Mouse (Mus musculus) heart, adult 2 months (tissue): ENCODE data around the gene Gba. TPM values are rescaled to one million over a fixed set of nuclear protein-coding genes. Genes with fewer than 3 reads are reported as not detected.
A peak's percentile ranks its signal among the peaks of the same experiment; 100 is the strongest.

Source experiments
- DNase-seq, 2 experiments: peaks; one replicate each; pipeline ENCODE4 v3.0.0; 2021
- H3K27ac ChIP-seq: fragments of 200-600 bp; 2 replicates; pipeline ENCODE4 v1.8.1; 2022
- H3K27me3 ChIP-seq: fragments of 200-500 bp; 2 replicates; pipeline ENCODE4 v1.6.1; 2012; ENCODE audit warnings: mild to moderate bottlenecking, low read length, inconsistent platforms, mixed read lengths; ENCODE audit not compliant: control insufficient read depth, insufficient read depth
- H3K36me3 ChIP-seq: fragments of 200-500 bp; 2 replicates; pipeline ENCODE4 v1.6.1; 2012; ENCODE audit warnings: low read length, inconsistent platforms; ENCODE audit not compliant: control insufficient read depth, insufficient read depth
- H3K4me1 ChIP-seq: fragments of 200-500 bp; 2 replicates; pipeline ENCODE4 v1.6.1; 2011; ENCODE audit warnings: low read length; ENCODE audit not compliant: control insufficient read depth, insufficient read depth
- H3K4me3 ChIP-seq: fragments of 200-600 bp; 2 replicates; pipeline ENCODE4 v1.8.1; 2022
- H3K79me2 ChIP-seq: fragments of 200-500 bp; replicated peaks from 2 replicates; pipeline ENCODE4 v1.6.1; 2012; ENCODE audit warnings: mild to moderate bottlenecking, inconsistent platforms, low read length, moderate library complexity, mixed read lengths; ENCODE audit not compliant: control insufficient read depth, insufficient read depth
- H3K9ac ChIP-seq: fragments of 200-500 bp; 2 replicates; pipeline ENCODE4 v1.6.1; 2012; ENCODE audit warnings: low read depth, mild to moderate bottlenecking, control low read depth, inconsistent platforms, low read length, mixed read lengths
- CTCF ChIP-seq: fragments of 200-600 bp; IDR thresholded peaks from 2 replicates; pipeline ENCODE4 v1.8.1; 2022; ENCODE audit warnings: antibody characterized with exemption, mild to moderate bottlenecking, moderate library complexity
- EP300 ChIP-seq: fragments of 200-500 bp; IDR thresholded peaks from 2 replicates; pipeline ENCODE4 v1.6.1; 2011; ENCODE audit warnings: low read depth, low read length, control low read depth; ENCODE audit not compliant: insufficient read depth
- POLR2A ChIP-seq: fragments of 200-500 bp; IDR thresholded peaks from 2 replicates; pipeline ENCODE4 v1.6.1; 2011; ENCODE audit warnings: mild to moderate bottlenecking, low read depth, low read length, control low read depth; ENCODE audit not compliant: insufficient read depth
- WGBS: fragments of 180-500 bp; shearing (Covaris S2); methylation state at CpG from one replicate; pipeline ENCODE4 v1.1.7; 2018; 5-methylcytosine and 5-hydroxymethylcytosine counted together
- intact Hi-C: fragments of 180-260 bp; cut with DNase I; formaldehyde crosslinking; loops from one replicate; pipeline ENCODE4 v1.15.1; 2025
- polyA plus RNA-seq: library from polyadenylated mRNA; depleted of rRNA; stranded (reverse); fragments of >200 nt; gene quantifications from 2 replicates; pipeline ENCODE4 v1.2.3, GENCODE M21; 2012
- total RNA-seq, 2 experiments: library from RNA; stranded (reverse); gene quantifications; 2 replicates each; pipeline ENCODE4 v1.2.3; 2021

Gba gene
- total and polyA plus RNA-seq, 3 experiments: 19.9 to 26.3 (median 20.4) TPM

DNA sequence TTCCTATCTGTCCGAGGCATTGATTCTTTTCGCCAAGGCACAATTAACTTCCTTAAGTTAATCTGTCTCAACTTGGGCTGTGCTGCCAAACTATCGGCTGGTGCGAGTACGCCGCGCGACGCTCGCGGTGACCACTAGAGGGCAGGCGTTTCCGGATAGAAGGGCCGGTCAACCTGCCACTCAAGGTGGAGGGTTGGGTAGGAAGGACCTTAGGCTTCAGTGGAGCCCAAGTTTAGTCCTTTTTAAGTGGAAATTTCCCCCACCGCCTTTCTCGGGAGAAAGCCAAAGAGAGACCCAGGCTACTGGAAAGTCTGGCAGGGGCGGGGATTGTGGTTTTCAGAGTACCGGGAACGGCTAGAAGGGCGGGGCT is 25.4 kb downstream of the Gba start:
- H3K36me3 ChIP-seq: no peaks in the 10 kb centered on the region
- TF ChIP-seq CTCF (peak; percentile 98), POLR2A (peak; percentile 63; the same call in 1 of the 2 replicates), EP300 (no peak)
- peak overlapping the region; percentile 71 for H3K9ac ChIP-seq
- no peaks in the 10 kb centered on the region for H3K27me3 ChIP-seq
- H3K79me2 ChIP-seq: no peaks in the 10 kb centered on the region
- peak overlapping the region; percentile 65 for H3K4me3 ChIP-seq
- under 1% methylated on average over 20 of the region's 20 CpGs for WGBS
- intact Hi-C loops: no loop called here
- DNase-seq: peak; percentile 89 to 93
- peak overlapping the region; percentile 87 for H3K27ac ChIP-seq
- no peaks in the 10 kb centered on the region; the same call in 1 of the 2 replicates for H3K4me1 ChIP-seq

DNA sequence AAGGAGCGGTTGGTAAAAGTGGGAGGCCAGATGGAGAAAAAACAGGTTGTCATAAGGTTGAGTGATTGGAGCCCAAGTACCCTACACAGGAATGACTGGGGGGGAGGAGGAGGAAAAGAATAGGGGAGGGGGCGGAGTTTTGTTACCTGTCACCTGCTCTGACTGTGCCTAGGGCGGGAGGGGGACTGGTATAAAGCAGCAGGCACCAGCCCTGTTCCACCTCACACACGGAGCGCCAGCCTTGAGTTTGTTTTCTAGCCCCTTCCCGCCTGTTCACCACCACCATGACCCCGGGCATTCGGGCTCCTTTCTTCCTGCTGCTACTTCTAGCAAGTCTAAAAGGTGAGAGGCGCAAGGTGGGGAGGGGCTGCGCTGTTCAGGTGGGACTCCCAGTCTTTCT is 26.1 kb downstream of the Gba start, which contains the start of gene Muc1:
Gene Muc1 (plus strand): TSS at position 222 of the 400 bp plus-strand sequence.
- H3K27me3 ChIP-seq: no peaks in the 10 kb centered on the region

DNA sequence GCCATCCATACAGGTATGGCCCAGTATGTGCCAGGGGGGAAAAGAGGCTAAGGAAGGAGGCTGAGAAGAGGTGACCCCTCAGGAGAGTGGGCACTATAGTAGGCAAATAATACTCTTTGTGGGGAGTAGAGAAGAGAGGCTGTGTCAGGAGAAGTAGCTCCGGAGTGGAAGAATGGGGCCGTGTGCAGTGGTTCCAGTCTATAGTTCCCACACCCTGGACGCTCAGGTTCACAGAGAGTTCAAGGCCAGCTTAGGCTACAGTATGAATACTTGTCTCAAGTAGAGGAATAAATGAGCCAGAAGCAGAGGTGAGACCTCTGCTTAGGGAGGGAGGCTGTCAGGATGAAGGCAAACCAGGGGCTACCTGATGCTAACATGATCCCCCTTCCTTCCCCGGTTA is 26.5 kb downstream of the Gba start:
- Histone ChIP-seq H3K9ac (no peak overlapping the region), H3K79me2 (no peaks in the 10 kb centered on the region), H3K4me3 (no peak overlapping the region), H3K36me3 (no peaks in the 10 kb centered on the region), H3K27me3 (no peaks in the 10 kb centered on the region), H3K4me1 (peaks cover 1% of the 10 kb centered on the region; the same call in 1 of the 2 replicates), H3K27ac (no peak overlapping the region)
- TF ChIP-seq CTCF: no peak
- DNase-seq: no peak
- WGBS: 74% methylated on average over 4 of the region's 4 CpGs
- intact Hi-C loops: no loop called here

More for the DNA sequence above, 26.1 kb downstream of the Gba start, which contains the start of gene Muc1:
- intact Hi-C loops: no loop called here
- H3K27ac ChIP-seq: peak within 1 kb of the TSS; percentile 87
- H3K79me2 ChIP-seq: no peaks in the 10 kb centered on the region
- WGBS: 46% methylated on average over 10 of the region's 10 CpGs
- TF ChIP-seq POLR2A: no peak
- no peak for TF ChIP-seq CTCF
- no peak for TF ChIP-seq EP300
- peaks cover 1% of the 10 kb centered on the region; the same call in 1 of the 2 replicates for H3K4me1 ChIP-seq
- H3K9ac ChIP-seq: peak within 1 kb of the TSS; percentile 71
- no peaks in the 10 kb centered on the region for H3K36me3 ChIP-seq
- no peak for DNase-seq
- peak within 1 kb of the TSS; percentile 65 for H3K4me3 ChIP-seq

DNA sequence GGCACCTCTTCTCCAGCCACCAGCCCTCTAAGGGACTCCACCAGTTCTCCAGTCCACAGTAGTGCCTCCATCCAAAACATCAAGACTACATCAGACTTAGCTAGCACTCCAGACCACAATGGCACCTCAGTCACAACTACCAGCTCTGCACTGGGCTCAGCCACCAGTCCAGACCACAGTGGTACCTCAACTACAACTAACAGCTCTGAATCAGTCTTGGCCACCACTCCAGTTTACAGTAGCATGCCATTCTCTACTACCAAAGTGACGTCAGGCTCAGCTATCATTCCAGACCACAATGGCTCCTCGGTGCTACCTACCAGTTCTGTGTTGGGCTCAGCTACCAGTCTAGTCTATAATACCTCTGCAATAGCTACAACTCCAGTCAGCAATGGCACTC is 27.8 kb downstream of the Gba start:
- Histone ChIP-seq H3K9ac (no peak overlapping the region), H3K27ac (no peak overlapping the region), H3K4me3 (no peak overlapping the region), H3K27me3 (no peaks in the 10 kb centered on the region), H3K36me3 (no peaks in the 10 kb centered on the region), H3K4me1 (peaks cover 1% of the 10 kb centered on the region; the same call in 1 of the 2 replicates), H3K79me2 (no peaks in the 10 kb centered on the region)
- DNase-seq: no peak
- intact Hi-C loops: no loop called here
- TF ChIP-seq EP300: no peak
- no peak for TF ChIP-seq CTCF
- TF ChIP-seq POLR2A: no peak
- WGBS: 85% methylated on average over 2 of the region's 2 CpGs

DNA sequence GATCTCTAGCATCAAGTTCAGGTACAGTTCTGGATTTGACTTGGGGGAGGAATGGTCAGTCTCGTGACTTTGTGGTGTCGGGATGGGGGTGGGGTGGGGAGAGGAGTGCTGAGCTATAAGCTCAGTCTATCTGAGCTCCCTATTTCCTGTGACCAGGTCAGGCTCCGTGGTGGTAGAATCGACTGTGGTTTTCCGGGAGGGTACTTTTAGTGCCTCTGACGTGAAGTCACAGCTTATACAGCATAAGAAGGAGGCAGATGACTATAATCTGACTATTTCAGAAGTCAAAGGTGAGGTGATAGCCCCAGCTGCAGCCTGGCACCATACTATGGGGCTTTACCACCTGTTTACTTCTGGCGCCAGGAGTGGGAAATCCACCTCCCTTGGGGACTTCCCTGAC is 28.6 kb downstream of the Gba start:
- no peaks in the 10 kb centered on the region for H3K36me3 ChIP-seq
- no peaks in the 10 kb centered on the region for H3K27me3 ChIP-seq
- no peak overlapping the region for H3K4me3 ChIP-seq
- 46% methylated on average over 7 of the region's 7 CpGs for WGBS
- H3K27ac ChIP-seq: no peak overlapping the region
- no peaks in the 10 kb centered on the region for H3K79me2 ChIP-seq
- H3K4me1 ChIP-seq: peaks cover 1% of the 10 kb centered on the region; the same call in 1 of the 2 replicates
- H3K9ac ChIP-seq: no peak overlapping the region
- TF ChIP-seq EP300: no peak
- TF ChIP-seq POLR2A: no peak
- TF ChIP-seq CTCF: no peak
- no peak for DNase-seq
- intact Hi-C loops: no loop called here

DNA sequence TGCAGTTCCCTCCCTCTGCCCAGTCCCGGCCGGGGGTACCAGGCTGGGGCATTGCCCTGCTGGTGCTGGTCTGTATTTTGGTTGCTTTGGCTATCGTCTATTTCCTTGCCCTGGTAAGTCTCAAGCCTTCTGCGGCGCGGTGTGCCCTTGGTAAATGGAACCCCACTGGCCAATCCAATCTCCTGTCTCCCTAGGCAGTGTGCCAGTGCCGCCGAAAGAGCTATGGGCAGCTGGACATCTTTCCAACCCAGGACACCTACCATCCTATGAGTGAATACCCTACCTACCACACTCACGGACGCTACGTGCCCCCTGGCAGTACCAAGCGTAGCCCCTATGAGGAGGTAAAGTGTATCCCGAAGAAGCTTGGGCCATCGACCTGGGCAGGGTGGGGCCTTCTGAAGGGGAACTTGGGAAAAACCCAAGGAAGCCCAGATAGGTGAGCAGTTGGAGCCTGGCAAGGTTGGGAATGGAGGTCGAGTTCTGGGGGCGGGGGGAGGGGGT is 29.1 kb downstream of the Gba start:
- no peaks in the 10 kb centered on the region for H3K79me2 ChIP-seq
- intact Hi-C loops: no loop called here
- H3K27me3 ChIP-seq: no peaks in the 10 kb centered on the region
- DNase-seq: no peak
- TF ChIP-seq EP300: no peak
- TF ChIP-seq CTCF: no peak
- no peak for TF ChIP-seq POLR2A
- H3K27ac ChIP-seq: no peak overlapping the region
- WGBS: 73% methylated on average over 16 of the region's 16 CpGs
- peaks cover 1% of the 10 kb centered on the region; the same call in 1 of the 2 replicates for H3K4me1 ChIP-seq
- H3K36me3 ChIP-seq: no peaks in the 10 kb centered on the region
- H3K4me3 ChIP-seq: no peak overlapping the region
- no peak overlapping the region for H3K9ac ChIP-seq
